Mouse (Mus musculus): ENCODE measurements around the gene Fopnl.

The Fopnl gene

GRCm38 (mm10) chr16:14316884-14317876 is at the start of gene Fopnl:
Gene Fopnl (minus strand): TSS chr16:14317405.
- peak; percentile 94 for DNase-seq

GRCm38 (mm10) chr16:14366017-14366416 is 48.8 kb upstream of the Fopnl start:
- DNase-seq: no peak

DNA sequence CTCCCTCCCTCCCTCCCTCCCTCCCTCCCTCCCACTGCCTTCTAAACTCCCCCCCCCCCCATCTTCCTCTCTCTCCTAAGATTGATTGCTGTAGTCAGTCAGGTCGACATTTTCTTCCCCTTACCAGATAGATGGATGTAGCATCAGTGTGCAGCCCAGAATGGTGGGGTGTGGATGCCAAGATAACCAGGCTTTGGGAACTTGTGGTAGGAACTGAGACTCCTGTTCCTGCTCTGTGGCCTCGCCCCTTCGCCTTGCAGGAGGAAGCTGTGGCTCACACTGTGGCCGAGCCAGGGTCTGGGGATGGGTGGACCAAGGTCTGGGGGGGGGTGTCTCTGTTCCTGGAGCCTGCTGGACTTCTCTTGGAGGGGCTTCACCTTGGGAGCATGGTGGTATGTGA is 48.3 kb upstream of the Fopnl start:
- no peak for DNase-seq

DNA sequence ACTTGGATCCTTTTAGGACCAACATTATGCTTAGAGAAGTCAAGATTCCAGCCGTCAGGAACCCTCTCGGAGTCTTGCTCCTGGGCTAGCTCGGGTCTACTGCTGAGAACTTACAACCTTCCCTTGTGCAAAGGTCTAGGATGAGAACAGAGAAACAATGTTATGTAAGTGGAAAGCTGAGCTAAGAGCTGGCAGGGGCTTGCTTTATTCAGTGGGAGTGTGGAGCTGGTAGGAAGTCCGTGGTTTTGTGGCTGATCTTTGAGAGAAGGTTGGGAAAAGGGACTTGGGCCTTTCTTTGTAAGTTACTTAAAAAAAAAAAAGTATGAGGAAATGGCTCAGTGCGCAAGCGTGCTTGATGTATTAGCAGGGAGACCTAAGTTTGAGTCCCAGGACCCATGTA is 46.9 kb upstream of the Fopnl start:
- no peak for DNase-seq

GRCm38 (mm10) chr16:14363496-14363895 is 46.3 kb upstream of the Fopnl start:
- no peak for DNase-seq

GRCm38 (mm10) chr16:14362099-14362820 is 45.1 kb upstream of the Fopnl start:
- DNase-seq: no peak

- peak; percentile 69 for DNase-seq
Measured at GRCm38 (mm10) chr16:14361362-14362098, 44.3 kb upstream of the Fopnl start, which contains the start of gene Abcc1. Gene Abcc1 (plus strand): TSS chr16:14361558.

GRCm38 (mm10) chr16:14360931-14361330 is 43.7 kb upstream of the Fopnl start:
- DNase-seq: no peak

DNA sequence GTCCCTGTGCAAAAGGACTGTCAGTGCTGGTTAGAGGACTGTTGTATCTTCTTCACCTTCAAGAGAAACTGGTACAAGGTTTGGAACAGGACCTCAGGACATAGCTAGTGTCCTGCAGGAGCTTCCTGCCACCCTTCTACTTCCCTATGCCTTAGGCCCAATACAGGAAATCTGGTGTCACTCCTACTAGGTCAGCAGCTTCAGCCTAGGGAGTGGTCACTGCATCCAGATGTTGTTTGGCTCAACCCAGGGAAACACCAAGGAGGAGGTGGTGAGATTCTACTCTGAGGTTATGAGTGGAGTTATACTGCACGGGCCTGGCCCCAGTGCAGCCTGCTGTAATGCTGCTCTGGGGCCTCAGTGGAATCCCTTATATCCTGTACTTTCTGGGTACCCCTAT is 41.3 kb upstream of the Fopnl start:
- DNase-seq: no peak

GRCm38 (mm10) chr16:14357859-14358258 is 40.7 kb upstream of the Fopnl start:
- DNase-seq: no peak

DNA sequence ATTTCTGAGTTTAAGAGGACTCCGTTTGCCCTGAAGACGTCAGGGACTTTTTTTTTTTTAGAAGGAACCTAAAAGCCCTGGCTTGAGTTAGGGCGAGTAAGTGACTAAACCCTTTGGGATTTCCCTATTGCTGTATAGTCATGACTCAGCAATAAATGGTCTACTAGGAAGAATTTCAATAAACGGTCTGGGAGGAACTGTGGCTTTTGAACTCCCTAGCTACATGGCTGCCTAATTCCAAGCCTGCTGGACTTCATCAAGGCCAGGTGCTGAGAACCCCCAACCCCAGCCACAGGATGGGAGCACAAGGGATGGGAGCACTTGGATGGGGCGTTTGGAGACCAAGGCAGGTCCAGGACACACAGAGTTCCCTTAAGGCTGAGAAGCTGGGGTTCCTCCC is 35.5 kb upstream of the Fopnl start:
- DNase-seq: no peak

DNA sequence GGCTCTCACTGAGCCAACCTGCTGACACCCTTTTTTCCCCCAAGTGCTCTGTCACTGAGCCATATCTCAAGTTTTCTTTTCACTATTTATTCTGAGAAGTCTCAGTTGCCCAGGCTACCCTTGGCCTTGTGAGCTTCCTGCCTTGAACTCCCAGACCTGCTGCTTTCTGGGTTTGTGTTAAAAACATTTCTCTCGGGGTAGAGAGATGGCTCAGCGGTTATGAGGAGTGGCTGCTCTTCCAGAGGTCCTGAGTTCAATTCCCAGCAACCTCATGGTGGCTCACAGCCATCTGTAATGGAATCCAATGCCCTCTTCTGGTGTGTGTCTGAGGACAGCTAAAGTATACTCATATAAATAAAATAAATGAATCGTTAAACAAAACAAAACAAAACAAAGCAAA is 35.0 kb upstream of the Fopnl start:
- DNase-seq: no peak

- no peak for DNase-seq
Measured at GRCm38 (mm10) chr16:14351571-14351970, 34.4 kb upstream of the Fopnl start.

DNA sequence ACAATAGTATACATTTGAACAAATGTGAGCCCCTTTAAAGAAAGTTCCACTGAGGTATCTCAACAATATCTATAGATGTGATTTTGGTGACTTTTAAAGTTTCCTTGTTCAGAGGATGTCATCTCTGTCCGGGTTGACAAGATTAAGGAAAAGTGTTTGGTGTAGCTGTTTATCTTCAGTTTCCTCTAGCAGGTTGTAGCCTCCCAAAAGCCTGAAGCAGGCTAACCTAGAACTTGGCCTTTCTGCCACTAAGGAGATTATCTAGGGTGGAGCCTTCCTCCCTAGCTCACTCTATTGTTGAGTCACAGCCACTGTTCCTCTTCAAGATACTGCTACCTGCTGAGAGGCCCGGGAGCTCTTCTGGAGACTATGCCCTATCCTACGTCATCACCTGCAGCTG is 27.8 kb upstream of the Fopnl start:
- no peak for DNase-seq

DNA sequence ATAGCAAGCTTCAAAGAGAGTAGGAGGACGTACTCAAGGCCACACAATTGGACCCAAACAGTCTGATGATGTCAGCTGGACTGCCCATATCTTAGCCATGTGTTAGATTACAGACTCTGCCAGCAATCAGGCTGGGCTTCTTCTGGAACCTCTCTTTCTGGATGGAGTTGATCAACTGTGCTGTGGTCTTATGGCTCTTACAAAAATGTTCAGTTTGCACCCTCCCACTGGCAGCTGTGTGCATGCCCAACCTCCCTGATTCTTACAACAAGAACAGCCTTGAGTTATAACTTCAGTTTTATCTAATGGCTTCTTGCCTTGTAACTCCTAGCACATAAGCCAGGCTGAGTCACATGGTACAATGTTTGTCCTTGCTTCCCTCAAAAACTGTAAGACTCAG is 11.0 kb upstream of the Fopnl start:
- no peak for DNase-seq

DNA sequence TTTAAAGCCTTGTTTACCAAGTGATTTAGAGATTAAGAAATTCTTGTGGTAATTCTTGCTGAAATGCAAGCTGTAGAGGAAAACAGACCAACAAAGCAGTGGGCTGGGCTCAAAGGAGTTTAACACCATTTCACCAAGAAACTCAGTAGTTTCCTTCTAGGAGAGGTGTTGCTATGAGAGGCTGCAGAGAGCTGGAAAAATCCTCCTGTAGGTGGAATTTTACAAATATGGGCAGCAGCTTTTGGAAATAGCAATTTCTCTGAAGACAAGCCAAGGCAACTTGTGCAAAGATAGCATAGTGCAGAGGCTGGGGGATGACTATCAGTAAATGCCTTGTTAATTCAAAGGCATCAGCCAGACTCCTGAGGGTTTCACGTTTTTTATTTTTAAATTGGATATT is 3.3 kb upstream of the Fopnl start:
- no peak for DNase-seq

- DNase-seq: no peak
Measured at GRCm38 (mm10) chr16:14319681-14320080, 2.5 kb upstream of the Fopnl start.

DNA sequence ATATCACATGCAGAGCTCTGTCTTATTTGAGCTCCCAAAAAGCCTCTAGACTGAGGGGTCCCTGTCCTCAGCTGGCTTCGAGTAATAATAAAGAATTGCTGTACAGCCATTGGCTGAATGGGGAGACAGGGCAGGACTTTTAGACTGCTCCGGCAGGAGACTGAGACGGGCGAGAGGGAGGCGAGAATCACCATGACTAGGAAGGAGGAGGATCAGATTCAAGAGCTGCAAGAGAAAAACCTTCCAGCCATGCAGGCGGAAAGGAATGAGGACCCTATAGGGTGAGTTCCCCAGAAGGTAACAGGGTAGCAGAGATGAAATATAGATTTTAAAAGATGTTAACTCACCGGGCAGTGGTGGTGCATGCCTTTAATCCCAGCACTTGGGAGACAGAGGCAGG is 4.3 kb downstream of the Fopnl start:
- DNase-seq: no peak

- peak; percentile 39 for DNase-seq
Measured at GRCm38 (mm10) chr16:14311371-14311770, 5.8 kb downstream of the Fopnl start.

GRCm38 (mm10) chr16:14309833-14310232 is 7.4 kb downstream of the Fopnl start:
- DNase-seq: no peak

- no peak for DNase-seq
Measured at GRCm38 (mm10) chr16:14308245-14309073, 8.7 kb downstream of the Fopnl start.

DNA sequence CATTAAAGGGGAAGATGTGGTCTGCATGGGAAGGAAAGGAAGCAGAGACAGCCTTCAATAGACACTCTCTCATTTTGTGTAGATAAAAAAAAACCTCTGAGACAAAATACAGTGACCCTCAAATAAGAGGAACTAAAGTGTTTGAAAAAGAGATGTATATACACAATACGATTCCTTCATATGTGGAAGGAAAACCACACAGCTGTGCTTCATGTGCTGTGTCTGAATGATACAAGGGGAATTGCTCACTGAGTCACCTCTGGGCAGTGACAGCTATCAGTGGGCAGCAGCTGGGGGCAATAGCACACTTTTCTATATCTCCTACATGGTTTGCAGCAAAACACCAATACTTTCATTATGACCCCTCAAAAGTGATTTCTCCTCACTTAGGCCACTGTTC is 9.8 kb downstream of the Fopnl start:
- DNase-seq: no peak

All from thymus, postnatal 25 days (tissue).